Mouse (Mus musculus) layer of hippocampus, adult 2 months (tissue): ENCODE measurements around the gene Cdk7. TPM values are rescaled to one million over a fixed set of nuclear protein-coding genes. Genes with fewer than 3 reads are reported as not detected.

ENCODE experiments used
- DNase-seq, 2 experiments: peaks; one replicate each; pipeline ENCODE4 v3.0.0; 2022; ENCODE audit warnings: low spot score in 2 of 2
- H3K27ac ChIP-seq: fragments of 200-600 bp; 2 replicates; pipeline ENCODE4 v1.8.1; 2022
- H3K4me3 ChIP-seq: fragments of 200-600 bp; 2 replicates; pipeline ENCODE4 v1.8.1; 2022; ENCODE audit warnings: mild to moderate bottlenecking
- CTCF ChIP-seq: fragments of 200-600 bp; conservative IDR thresholded peaks from 2 replicates; pipeline ENCODE4 v1.8.1; 2022; ENCODE audit warnings: antibody characterized with exemption, mild to moderate bottlenecking, moderate library complexity
- total RNA-seq, 2 experiments: library from RNA; stranded (reverse); gene quantifications; 2 replicates each; pipeline ENCODE4 v1.2.3; 2021

Gene Cdk7
- total RNA-seq, 2 experiments from 2014 or later, result 40.2 to 40.4 TPM

- no peak overlapping the region for H3K27ac ChIP-seq
- DNase-seq, result no peak
- no peak for TF ChIP-seq CTCF
- H3K4me3 ChIP-seq, result no peak overlapping the region
Measured at GRCm38 (mm10) chr13:100715467-100715866, 15.3 kb downstream of the Cdk7 start.

- Histone ChIP-seq H3K27ac (no peak overlapping the region), H3K4me3 (no peak overlapping the region)
- no peak for DNase-seq
- TF ChIP-seq CTCF, result no peak
Measured at GRCm38 (mm10) chr13:100706206-100706605, 24.5 kb downstream of the Cdk7 start.

GRCm38 (mm10) chr13:100703468-100703867, 27.3 kb downstream of the Cdk7 start:
- TF ChIP-seq CTCF, result peak; percentile 46
- no peak for DNase-seq
- Histone ChIP-seq H3K4me3 (no peak overlapping the region), H3K27ac (no peak overlapping the region)

- DNase-seq, result no peak
- H3K27ac ChIP-seq, result no peak overlapping the region
- H3K4me3 ChIP-seq, result no peak overlapping the region
- TF ChIP-seq CTCF, result no peak
Measured at GRCm38 (mm10) chr13:100698866-100699265, 31.9 kb downstream of the Cdk7 start.

GRCm38 (mm10) chr13:100697541-100697940, 33.2 kb downstream of the Cdk7 start:
- TF ChIP-seq CTCF, result no peak
- no peak for DNase-seq
- H3K27ac ChIP-seq, result no peak overlapping the region
- H3K4me3 ChIP-seq, result no peak overlapping the region

- H3K27ac ChIP-seq, result no peak overlapping the region
- no peak for TF ChIP-seq CTCF
- no peak for DNase-seq
- H3K4me3 ChIP-seq, result no peak overlapping the region
Measured at GRCm38 (mm10) chr13:100687513-100687912, 43.2 kb downstream of the Cdk7 start.

GRCm38 (mm10) chr13:100684355-100684754, 46.4 kb downstream of the Cdk7 start:
- TF ChIP-seq CTCF, result peak; percentile 43
- Histone ChIP-seq H3K27ac (no peak overlapping the region), H3K4me3 (no peak overlapping the region)
- DNase-seq, result no peak

- DNase-seq, result no peak
- TF ChIP-seq CTCF, result no peak
- H3K27ac ChIP-seq, result no peak overlapping the region
- H3K4me3 ChIP-seq, result no peak overlapping the region
Measured at GRCm38 (mm10) chr13:100682837-100683236, 47.9 kb downstream of the Cdk7 start.

- no peak for DNase-seq
- TF ChIP-seq CTCF, result no peak
- H3K27ac ChIP-seq, result no peak overlapping the region
- H3K4me3 ChIP-seq, result no peak overlapping the region
Measured at GRCm38 (mm10) chr13:100681615-100682014, 49.1 kb downstream of the Cdk7 start.

GRCm38 (mm10) chr13:100675936-100676635, 54.7 kb downstream of the Cdk7 start:
- no peak for DNase-seq
- no peak overlapping the region for H3K4me3 ChIP-seq
- no peak for TF ChIP-seq CTCF
- no peak overlapping the region for H3K27ac ChIP-seq

GRCm38 (mm10) chr13:100670181-100670741, 60.5 kb downstream of the Cdk7 start:
- no peak for DNase-seq
- peak overlapping the region; percentile 55 for H3K4me3 ChIP-seq
- TF ChIP-seq CTCF, result no peak
- no peak overlapping the region for H3K27ac ChIP-seq

GRCm38 (mm10) chr13:100669291-100670022, 61.3 kb downstream of the Cdk7 start, which contains the start of gene Ccdc125:
TSS of gene Ccdc125 (plus strand) at chr13:100669717.
- no peak for DNase-seq
- TF ChIP-seq CTCF, result no peak

GRCm38 (mm10) chr13:100659864-100660456, 70.8 kb downstream of the Cdk7 start:
- H3K27ac ChIP-seq, result no peak overlapping the region
- peak; percentile 91 for TF ChIP-seq CTCF
- H3K4me3 ChIP-seq, result no peak overlapping the region
- peak; percentile 25 to 64 for DNase-seq

More at GRCm38 (mm10) chr13:100669291-100670022, 61.3 kb downstream of the Cdk7 start, which contains the start of gene Ccdc125:
- peak within 1 kb of the TSS; percentile 55 for H3K4me3 ChIP-seq
- H3K27ac ChIP-seq, result no peak within 1 kb of the TSS
